Mouse (Mus musculus) kidney, adult 2 months (tissue): Measurements from ENCODE around the gene Ivns1abp.

Experiments used
- CTCF ChIP-seq: fragments of 200-500 bp; conservative IDR thresholded peaks from 2 replicates; pipeline ENCODE4 v1.5.1; 2011; ENCODE audit warnings: low read depth, mild to moderate bottlenecking, control low read depth, low read length, moderate library complexity, mixed read lengths; ENCODE audit not compliant: insufficient read depth, insufficient read length
- POLR2A ChIP-seq: fragments of 200-500 bp; IDR thresholded peaks from one replicate; pipeline ENCODE4 v1.6.1; 2011; ENCODE audit warnings: low read depth, low read length, control low read depth

DNA sequence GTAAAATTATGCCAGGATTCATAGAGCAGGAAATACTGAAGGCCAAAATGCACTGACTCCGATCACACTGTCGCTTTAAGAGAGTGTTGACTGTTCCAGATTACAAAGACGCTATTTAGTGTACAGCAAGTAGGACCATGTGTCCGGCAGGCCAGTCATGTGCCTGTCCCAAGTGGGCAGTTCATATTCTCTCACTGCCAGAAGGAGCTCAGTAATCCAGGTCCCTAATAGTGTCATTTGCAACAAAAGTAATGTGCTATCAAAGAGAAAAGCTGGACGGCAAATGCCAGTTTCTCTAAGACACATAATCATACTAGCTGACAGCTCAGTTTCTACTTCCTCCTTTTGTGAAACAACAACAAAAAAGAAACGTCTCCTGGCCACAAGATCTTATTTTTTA, 1.3 kb upstream of the Ivns1abp start:
- no peak for TF ChIP-seq CTCF
- no peak for TF ChIP-seq POLR2A
